Mouse (Mus musculus) forebrain, embryonic 11.5 days (tissue): ENCODE measurements around the gene 6030408B16Rik. TPM values are rescaled to one million over a fixed set of nuclear protein-coding genes. Genes with fewer than 3 reads are reported as not detected.

Experiments
- ATAC-seq: fragments of 200-750 bp; cut with Nextera tagmentation; replicated peaks from 2 replicates; pipeline ENCODE4 v1.8.0; 2017; ENCODE audit warnings: moderate TSS enrichment; ENCODE audit not compliant: low FRiP score
- DNase-seq: peaks from one replicate; pipeline ENCODE4 v3.0.0-alpha.2; 2017; ENCODE audit warnings: low spot score
- H3K27ac ChIP-seq: fragments of 300-500 bp; sonication (generic); 2 replicates; pipeline ENCODE4 v1.5.1; 2014; ENCODE audit warnings: low read depth, low read length
- H3K27me3 ChIP-seq: fragments of 300-500 bp; sonication (generic); 2 replicates; pipeline ENCODE4 v1.6.1; 2014; ENCODE audit warnings: mild to moderate bottlenecking, low read length, mixed read lengths; ENCODE audit not compliant: control insufficient read depth, insufficient read depth
- H3K36me3 ChIP-seq: fragments of 300-500 bp; sonication (generic); 2 replicates; pipeline ENCODE4 v1.6.1; 2014; ENCODE audit warnings: mild to moderate bottlenecking, low read length, moderate library complexity, mixed read lengths; ENCODE audit not compliant: control insufficient read depth, insufficient read depth
- H3K4me1 ChIP-seq: fragments of 300-500 bp; sonication (generic); replicated peaks from 2 replicates; pipeline ENCODE4 v1.6.1; 2014; ENCODE audit warnings: low read length, mixed read lengths; ENCODE audit not compliant: control insufficient read depth, insufficient read depth
- H3K4me2 ChIP-seq: fragments of 300-500 bp; sonication (generic); 2 replicates; pipeline ENCODE4 v1.6.1; 2014; ENCODE audit warnings: low read depth, mild to moderate bottlenecking, low read length, moderate library complexity, mixed read lengths; ENCODE audit not compliant: severe bottlenecking
- H3K4me3 ChIP-seq: fragments of 300-500 bp; sonication (generic); 2 replicates; pipeline ENCODE4 v1.5.1; 2014; ENCODE audit warnings: low read depth, low read length
- H3K9ac ChIP-seq: fragments of 300-500 bp; sonication (generic); 2 replicates; pipeline ENCODE4 v1.6.1; 2014; ENCODE audit warnings: low read length
- H3K9me3 ChIP-seq: fragments of 300-500 bp; sonication (generic); 2 replicates; pipeline ENCODE4 v1.6.1; 2016; ENCODE audit warnings: low read length, mixed read lengths; ENCODE audit not compliant: control insufficient read depth
- WGBS: fragments of 180-500 bp; shearing (Covaris S2); extraction: QIAGEN DNeasy Blood & Tissue Kit; methylation state at CpG from one replicate; pipeline ENCODE4 v1.1.7; 2014; 5-methylcytosine and 5-hydroxymethylcytosine counted together
- polyA plus RNA-seq: library from polyadenylated mRNA; unstranded; fragments of >200 nt; fragmentation: Nextera tagmentation; extraction: Ambion mirVana; gene quantifications from 2 replicates; pipeline ENCODE4 v1.2.1, GENCODE M21; 2014

The 6030408B16Rik gene
- polyA plus RNA-seq, 1 experiment from 2014 or later, result 0.21 TPM

GRCm38 (mm10) chr15:101341797-101342515, 48.9 kb downstream of the 6030408B16Rik start:
- H3K4me2 ChIP-seq, result no peak overlapping the region
- WGBS, result 62% methylated on average over 5 of the region's 5 CpGs
- H3K27ac ChIP-seq, result no peak overlapping the region
- H3K9me3 ChIP-seq, result no peaks in the 10 kb centered on the region
- ATAC-seq, result no peak
- no peaks in the 10 kb centered on the region for H3K4me1 ChIP-seq
- no peak for DNase-seq
- no peak overlapping the region for H3K4me3 ChIP-seq
- H3K36me3 ChIP-seq, result no peaks in the 10 kb centered on the region
- H3K27me3 ChIP-seq, result no peaks in the 10 kb centered on the region
- H3K9ac ChIP-seq, result no peak overlapping the region

Other genes with a start within 250 kb of the 6030408B16Rik start
- not detected in 2 replicates for gene Gm47841, start 245.8 kb upstream of the 6030408B16Rik start, polyA plus RNA-seq
- 0.52 and 0.76 TPM in 2 replicates for gene Fignl2, start 214.6 kb upstream of the 6030408B16Rik start, polyA plus RNA-seq
- not detected in 2 replicates for gene Ankrd33, start 177.5 kb upstream of the 6030408B16Rik start, polyA plus RNA-seq
- 7.2 and 7.7 TPM in 2 replicates for gene Acvrl1, start 164.7 kb upstream of the 6030408B16Rik start, polyA plus RNA-seq
- gene Acvr1b, start 119.1 kb upstream of the 6030408B16Rik start, polyA plus RNA-seq, result 15.0 and 16.0 TPM in 2 replicates
- 4.6 and 5.6 TPM in 2 replicates for gene Grasp, start 69.0 kb upstream of the 6030408B16Rik start, polyA plus RNA-seq
- 2.6 and 2.7 TPM in 2 replicates for gene Nr4a1, start 38.9 kb upstream of the 6030408B16Rik start, polyA plus RNA-seq
- gene Atg101, start 8.9 kb upstream of the 6030408B16Rik start, polyA plus RNA-seq, result 62.1 and 65.7 TPM in 2 replicates
- not detected in 2 replicates for gene Krt80, start 77.0 kb downstream of the 6030408B16Rik start, polyA plus RNA-seq
- gene Krt7, start 117.8 kb downstream of the 6030408B16Rik start, polyA plus RNA-seq, result 6.8 and 9.3 TPM in 2 replicates
- gene Krt87, start 145.6 kb downstream of the 6030408B16Rik start, polyA plus RNA-seq, result 0.12 TPM in 1 of 2 replicates, not detected in the other
- not detected in 2 replicates for gene Krt88, start 154.5 kb downstream of the 6030408B16Rik start, polyA plus RNA-seq
- gene Krt81, start 170.5 kb downstream of the 6030408B16Rik start, polyA plus RNA-seq, result not detected in 2 replicates
- not detected in 2 replicates for gene Krt86, start 180.3 kb downstream of the 6030408B16Rik start, polyA plus RNA-seq
- 0.27 TPM in 1 of 2 replicates, not detected in the other for gene Krt83, start 198.3 kb downstream of the 6030408B16Rik start, polyA plus RNA-seq
- not detected in 2 replicates for gene Gm49425, start 224.0 kb downstream of the 6030408B16Rik start, polyA plus RNA-seq
- not detected in 2 replicates for gene Krt84, start 239.6 kb downstream of the 6030408B16Rik start, polyA plus RNA-seq